Mouse (Mus musculus) lung, postnatal 0 days (tissue): ENCODE data around the gene Galnt7. TPM values are rescaled to one million over a fixed set of nuclear protein-coding genes. Genes with fewer than 3 reads are reported as not detected.
A peak's percentile ranks its signal among the peaks of the same experiment; 100 is the strongest.

Experiments used
- ATAC-seq: fragments of 200-750 bp; cut with Nextera tagmentation; 2 replicates; pipeline ENCODE4 v1.8.0; 2017; ENCODE audit warnings: moderate library complexity
- DNase-seq: peaks from one replicate; pipeline ENCODE4 v3.0.0-alpha.2; 2016; ENCODE audit warnings: low spot score
- H3K27ac ChIP-seq: fragments of 300-500 bp; sonication (generic); 2 replicates; pipeline ENCODE4 v1.5.1; 2014; ENCODE audit warnings: antibody characterized with exemption, mild to moderate bottlenecking, low read length, mixed read lengths
- H3K27me3 ChIP-seq: fragments of 300-500 bp; sonication (generic); replicated peaks from 2 replicates; pipeline ENCODE4 v1.6.1; 2014; ENCODE audit warnings: low read length, mixed read lengths; ENCODE audit not compliant: insufficient read depth
- H3K36me3 ChIP-seq: fragments of 300-500 bp; sonication (generic); 2 replicates; pipeline ENCODE4 v1.6.1; 2014; ENCODE audit warnings: low read length, mixed read lengths; ENCODE audit not compliant: insufficient read depth
- H3K4me1 ChIP-seq: fragments of 300-500 bp; sonication (generic); 2 replicates; pipeline ENCODE4 v1.6.1; 2014; ENCODE audit warnings: antibody characterized with exemption, low read depth, low read length, mixed read lengths; ENCODE audit not compliant: insufficient read depth
- H3K4me2 ChIP-seq: fragments of 300-500 bp; sonication (generic); replicated peaks from 2 replicates; pipeline ENCODE4 v1.6.1; 2014; ENCODE audit warnings: low read depth, mild to moderate bottlenecking, low read length, moderate library complexity, mixed read lengths
- H3K4me3 ChIP-seq: fragments of 300-500 bp; sonication (generic); 2 replicates; pipeline ENCODE4 v1.5.1; 2014; ENCODE audit warnings: low read depth, low read length
- H3K9ac ChIP-seq: fragments of 300-500 bp; sonication (generic); replicated peaks from 2 replicates; pipeline ENCODE4 v1.6.1; 2014; ENCODE audit warnings: low read depth, mild to moderate bottlenecking
- H3K9me3 ChIP-seq: fragments of 300-500 bp; sonication (generic); 2 replicates; pipeline ENCODE4 v1.6.1; 2016; ENCODE audit warnings: low read length, mixed read lengths
- CTCF ChIP-seq: IDR thresholded peaks from 2 replicates; pipeline ENCODE4 v1.5.1; 2016; ENCODE audit warnings: antibody characterized with exemption, mild to moderate bottlenecking
- EP300 ChIP-seq: IDR thresholded peaks from 2 replicates; pipeline ENCODE4 v1.6.1; 2016; ENCODE audit warnings: antibody characterized with exemption, mild to moderate bottlenecking, control low read depth
- WGBS: fragments of 180-500 bp; shearing (Covaris S2); extraction: QIAGEN DNeasy Blood & Tissue Kit; methylation state at CpG from one replicate; pipeline ENCODE4 v1.1.7; 2014; 5-methylcytosine and 5-hydroxymethylcytosine counted together
- polyA plus RNA-seq: library from polyadenylated mRNA; unstranded; fragments of >200 nt; fragmentation: Nextera tagmentation; extraction: Ambion mirVana; gene quantifications from 2 replicates; pipeline ENCODE4 v1.2.1, GENCODE M21; 2015

Gene Galnt7
- polyA plus RNA-seq, 1 experiment from 2014 or later: 5.0 TPM

DNA sequence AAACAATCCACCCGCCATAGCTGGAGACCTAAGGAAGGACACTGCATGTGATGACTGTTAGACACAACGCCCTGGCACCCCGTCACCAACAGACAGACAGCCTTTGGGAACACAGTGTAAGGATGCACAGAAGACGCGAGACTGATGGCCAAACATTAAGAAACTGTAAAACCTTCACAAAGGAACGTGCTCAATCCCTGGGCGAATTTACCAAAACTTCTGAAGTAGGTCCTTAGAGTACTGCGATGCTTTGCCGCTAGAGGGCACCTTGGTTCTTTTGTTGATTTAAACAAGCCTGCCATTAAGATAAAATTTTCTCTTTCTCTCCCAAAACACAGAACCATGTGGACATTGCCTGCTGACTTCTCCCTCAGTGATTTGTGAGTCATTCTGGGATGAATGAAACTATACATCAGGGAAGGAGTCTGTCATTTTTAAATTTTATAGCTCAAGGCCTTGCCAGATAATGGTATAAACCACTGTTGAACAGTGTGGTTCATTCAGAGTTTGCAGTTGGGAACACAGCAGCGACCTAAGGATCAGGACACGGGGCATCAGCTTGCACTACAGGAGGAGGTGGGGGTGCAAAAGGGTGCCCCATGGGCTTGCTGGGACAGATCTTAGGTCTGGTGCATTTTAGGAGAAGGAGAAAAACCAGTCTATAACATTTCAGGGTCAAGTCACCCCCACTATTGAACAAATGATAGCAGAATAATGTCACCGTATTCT, 112.6 kb downstream of the Galnt7 start:
- TF ChIP-seq EP300 (no peak), CTCF (peak; percentile 82)
- DNase-seq (peak; percentile 81), ATAC-seq (no peak; the same call in 1 of the 2 replicates)
- Histone ChIP-seq H3K4me2 (no peak overlapping the region), H3K4me1 (no peaks in the 10 kb centered on the region), H3K9me3 (no peaks in the 10 kb centered on the region), H3K4me3 (no peak overlapping the region), H3K27me3 (no peaks in the 10 kb centered on the region), H3K27ac (no peak overlapping the region), H3K9ac (no peak overlapping the region), H3K36me3 (no peaks in the 10 kb centered on the region)
- 39% methylated on average over 12 of the region's 12 CpGs for WGBS

DNA sequence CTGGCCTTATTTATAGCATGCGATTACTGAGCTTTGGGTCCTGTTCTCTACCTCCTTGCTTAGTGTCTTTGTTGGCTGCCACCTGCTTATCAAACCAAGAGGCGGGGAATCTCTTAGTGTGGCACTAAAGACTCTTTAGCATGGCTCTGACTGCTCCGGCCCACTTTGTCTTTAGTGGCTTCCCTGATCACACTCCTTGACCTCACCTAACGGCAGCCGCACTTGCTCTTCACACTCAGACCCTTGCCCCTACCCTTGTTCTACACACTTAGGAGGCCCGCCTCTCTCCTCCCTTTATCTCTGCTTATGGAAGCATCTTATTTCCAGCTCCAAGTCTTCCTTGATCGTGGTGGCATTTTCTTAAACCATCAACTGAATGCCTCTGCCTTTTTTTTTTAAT, 114.2 kb downstream of the Galnt7 start:
- TF ChIP-seq EP300 (no peak), CTCF (no peak)
- Histone ChIP-seq H3K36me3 (no peaks in the 10 kb centered on the region), H3K27ac (no peak overlapping the region), H3K4me3 (no peak overlapping the region), H3K4me1 (no peaks in the 10 kb centered on the region), H3K9me3 (no peaks in the 10 kb centered on the region), H3K27me3 (no peaks in the 10 kb centered on the region), H3K9ac (no peak overlapping the region), H3K4me2 (no peak overlapping the region)
- no peak for DNase-seq
- ATAC-seq: no peak
- WGBS: 78% methylated on average over 7 of the region's 7 CpGs

DNA sequence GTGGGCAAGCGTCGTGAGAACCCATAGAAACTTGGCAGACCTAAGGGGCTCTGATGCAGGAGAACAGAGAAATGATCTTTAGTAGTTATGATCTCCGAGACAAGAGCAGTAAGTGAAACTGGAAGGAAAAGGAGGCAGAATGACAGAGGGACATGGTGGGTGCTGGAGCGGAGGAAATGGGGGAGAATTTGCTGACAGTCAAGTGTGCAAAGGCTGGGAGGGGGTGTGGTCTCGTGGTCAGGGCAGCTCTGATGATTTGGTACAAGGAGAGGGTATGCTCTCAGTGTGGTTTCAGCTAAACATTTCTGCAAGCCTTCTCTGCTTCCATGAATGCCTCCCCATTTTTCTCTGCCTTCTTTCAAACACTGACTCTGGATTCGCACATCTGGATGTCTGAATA, 116.7 kb downstream of the Galnt7 start:
- Histone ChIP-seq H3K27me3 (no peaks in the 10 kb centered on the region), H3K9me3 (no peaks in the 10 kb centered on the region), H3K36me3 (no peaks in the 10 kb centered on the region), H3K9ac (no peak overlapping the region), H3K4me2 (no peak overlapping the region), H3K4me3 (no peak overlapping the region), H3K27ac (no peak overlapping the region), H3K4me1 (no peaks in the 10 kb centered on the region)
- DNase-seq: no peak
- 89% methylated on average over 6 of the region's 6 CpGs for WGBS
- TF ChIP-seq CTCF: no peak
- no peak for TF ChIP-seq EP300
- ATAC-seq: no peak

DNA sequence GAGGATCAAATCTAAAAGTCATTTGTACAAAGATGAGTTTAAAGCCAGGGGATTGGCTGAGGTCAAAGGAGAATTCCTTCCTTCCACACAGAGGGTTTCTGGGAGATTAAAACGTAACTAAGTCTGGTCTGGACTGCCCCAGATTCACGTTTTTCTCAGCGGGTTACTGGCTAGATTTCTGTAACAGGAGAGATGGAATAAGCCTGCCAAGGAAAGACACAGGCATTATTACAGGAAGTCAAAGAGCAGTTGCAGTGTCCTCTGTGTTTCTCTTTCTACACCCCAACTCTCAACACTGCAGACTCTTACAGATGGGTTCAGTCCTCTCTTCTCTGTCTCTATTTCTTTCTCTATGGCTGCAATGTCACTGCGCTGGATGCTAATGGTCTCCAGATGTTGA, 118.3 kb downstream of the Galnt7 start:
- no peaks in the 10 kb centered on the region for H3K4me1 ChIP-seq
- ATAC-seq: no peak

DNA sequence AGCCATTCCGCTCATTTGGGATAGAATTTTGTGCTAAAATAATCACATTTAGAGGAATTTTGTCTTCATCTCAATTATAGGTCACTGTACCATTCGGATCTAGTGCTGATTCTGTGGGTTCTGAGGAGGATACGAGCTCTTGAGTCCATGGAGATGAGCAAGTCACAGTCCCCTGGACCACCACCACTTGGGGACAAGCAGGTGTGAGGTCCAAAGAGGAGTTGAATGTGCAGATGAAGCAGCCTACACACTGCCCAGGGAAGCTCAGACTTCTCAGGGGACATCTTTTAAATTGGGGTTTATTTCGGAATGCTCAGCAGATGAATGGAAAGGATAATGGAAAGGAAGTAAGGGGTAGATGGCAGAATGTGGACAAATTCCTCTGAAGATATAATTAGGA, 119.7 kb downstream of the Galnt7 start:
- H3K4me2 ChIP-seq: no peak overlapping the region
- H3K9ac ChIP-seq: no peak overlapping the region
- H3K27me3 ChIP-seq: no peaks in the 10 kb centered on the region
- no peaks in the 10 kb centered on the region for H3K9me3 ChIP-seq
- H3K27ac ChIP-seq: no peak overlapping the region
- TF ChIP-seq CTCF: no peak
- TF ChIP-seq EP300: no peak
- H3K4me3 ChIP-seq: no peak overlapping the region
- DNase-seq: no peak
- ATAC-seq: no peak
- H3K4me1 ChIP-seq: no peaks in the 10 kb centered on the region
- no peaks in the 10 kb centered on the region for H3K36me3 ChIP-seq
- WGBS: 96% methylated on average over 4 of the region's 4 CpGs

More for the DNA sequence above, 118.3 kb downstream of the Galnt7 start:
- Histone ChIP-seq H3K9me3 (no peaks in the 10 kb centered on the region), H3K4me2 (no peak overlapping the region), H3K36me3 (no peaks in the 10 kb centered on the region), H3K27ac (no peak overlapping the region), H3K9ac (no peak overlapping the region), H3K4me3 (no peak overlapping the region), H3K27me3 (no peaks in the 10 kb centered on the region)
- DNase-seq: no peak
- TF ChIP-seq EP300 (no peak), CTCF (no peak)
- 80% methylated on average over 4 of the region's 4 CpGs for WGBS

DNA sequence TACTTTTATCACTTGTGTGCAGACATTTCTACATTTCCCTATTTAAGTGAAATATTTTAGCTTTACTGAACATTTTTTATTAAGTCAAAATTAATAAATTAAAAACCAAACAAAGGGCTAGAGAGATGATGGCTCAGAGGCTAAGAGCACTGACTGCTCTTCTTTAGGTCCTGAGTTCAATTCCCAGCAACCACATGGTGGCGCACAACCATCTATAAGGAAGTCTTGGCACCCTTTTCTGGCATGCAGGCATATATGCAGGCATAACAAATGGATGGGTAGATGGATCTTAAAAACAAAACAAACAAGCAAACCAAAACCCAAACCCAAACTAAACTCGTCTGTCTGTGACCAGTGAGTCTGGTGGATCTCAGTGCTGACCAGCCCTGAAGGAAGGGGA, 120.6 kb downstream of the Galnt7 start:
- Histone ChIP-seq H3K9ac (no peak overlapping the region), H3K27ac (no peak overlapping the region), H3K27me3 (no peaks in the 10 kb centered on the region), H3K4me2 (no peak overlapping the region), H3K4me1 (no peaks in the 10 kb centered on the region), H3K4me3 (no peak overlapping the region), H3K36me3 (no peaks in the 10 kb centered on the region), H3K9me3 (no peaks in the 10 kb centered on the region)
- ATAC-seq: no peak
- WGBS: 63% methylated on average over 2 of the region's 2 CpGs
- TF ChIP-seq EP300 (no peak), CTCF (peak; percentile 52)
- DNase-seq: no peak
